Mouse (Mus musculus) c-Kit-positive CD71-negative TER-119-negative erythroid progenitor cells, embryonic 14.5 days (primary cell): ENCODE results near the gene Tcstv3.
"Not testable (repeated sequence)": the region's sequence is repeated elsewhere in the genome, so short reads cannot be mapped to it uniquely, and the experiment has no call there.

ENCODE experiments used
- DNase-seq: peaks from one replicate; pipeline ENCODE4 v3.0.0-alpha.2; 2013; ENCODE audit warnings: low read depth

Gene Tcstv3

DNA sequence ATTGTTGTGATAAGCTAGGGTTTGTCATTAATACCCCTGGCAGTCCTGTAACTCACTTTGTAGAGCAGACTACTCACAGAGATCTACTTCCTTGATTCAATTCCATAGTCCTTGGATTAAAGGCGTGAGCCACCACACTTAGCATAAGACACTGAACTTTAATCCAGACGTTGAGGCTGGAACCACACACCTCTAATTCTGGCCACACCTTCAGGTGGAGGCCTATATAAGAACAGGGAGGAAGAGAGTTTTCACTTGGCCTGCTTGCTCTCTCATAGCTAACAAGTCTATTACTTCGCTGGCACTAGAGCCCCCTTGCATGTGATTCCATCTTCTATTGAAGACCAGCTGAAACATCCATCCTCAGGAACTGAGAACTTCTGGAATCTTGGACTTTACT, at the start of gene Tcstv3:
Gene Tcstv3, plus strand, starts transcription at position 301 of the 400 bp plus-strand sequence.
- not testable (repeated sequence) for DNase-seq

DNA sequence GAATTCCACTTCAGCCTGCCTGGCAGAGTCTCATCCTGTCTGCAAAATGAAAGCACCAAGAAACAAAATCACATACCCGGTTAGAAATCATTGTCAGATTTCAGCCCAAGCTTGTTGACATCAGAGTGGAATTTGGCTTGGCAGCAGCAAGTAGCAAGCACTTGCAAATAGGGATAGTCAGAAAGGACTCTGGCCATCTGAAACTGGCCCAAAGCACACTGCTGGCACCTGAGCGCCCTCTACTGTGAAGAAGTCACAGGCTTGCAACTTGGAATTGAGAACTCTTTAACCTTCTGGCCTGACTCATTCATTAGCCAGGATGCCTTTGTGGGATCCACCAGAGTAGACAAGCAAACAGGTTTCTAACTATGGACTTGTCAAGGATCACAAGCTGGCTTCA, 38.8 kb upstream of the Tcstv3 start:
- DNase-seq: not testable (repeated sequence)

DNA sequence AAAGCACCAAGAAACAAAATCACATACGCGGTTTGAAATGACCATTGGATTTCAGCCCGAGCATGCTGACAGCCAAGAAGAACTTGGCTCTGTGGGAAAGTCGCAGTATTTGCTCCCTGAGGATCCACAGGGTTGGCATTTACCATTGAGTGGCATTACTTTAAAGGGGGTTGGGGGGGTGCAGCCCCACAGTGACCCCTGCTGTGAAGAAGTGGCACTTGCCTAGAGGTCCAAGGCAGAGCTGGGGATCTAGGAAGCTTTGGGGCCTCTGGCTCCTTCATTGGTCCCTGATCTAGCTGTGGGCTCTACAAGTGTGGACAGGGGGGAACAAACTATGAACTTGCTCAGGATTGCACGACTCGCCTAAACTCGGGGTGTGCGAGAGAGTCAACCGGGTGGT, 37.9 kb upstream of the Tcstv3 start:
- no peak for DNase-seq

DNA sequence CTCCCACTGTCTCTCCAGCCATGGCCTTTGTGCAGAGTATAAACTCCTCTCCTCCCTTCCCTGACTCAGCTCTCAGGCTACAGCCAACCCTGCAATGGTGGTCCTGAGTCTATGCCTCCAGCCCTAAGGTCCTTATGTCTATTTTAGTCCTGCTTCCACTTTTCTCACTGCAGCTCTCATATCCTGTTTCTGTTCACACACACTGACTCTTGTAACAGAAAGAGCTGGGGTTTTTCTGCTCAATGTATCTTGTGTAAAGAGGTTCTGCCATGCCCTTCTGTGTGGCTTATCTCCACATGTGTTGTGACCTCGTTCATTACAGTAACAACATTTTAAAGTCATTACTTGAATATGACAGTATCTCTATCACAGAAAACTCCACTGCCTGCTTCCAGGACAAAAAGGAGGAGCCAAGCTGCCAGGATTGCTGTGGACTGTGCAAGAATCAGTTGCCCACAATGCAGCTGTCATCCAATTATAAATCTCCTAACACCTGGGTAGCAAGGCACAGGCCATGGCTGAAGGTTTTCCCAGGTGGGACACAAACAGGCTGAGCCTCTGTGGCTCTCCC, 17.3 kb upstream of the Tcstv3 start:
- no peak for DNase-seq

DNA sequence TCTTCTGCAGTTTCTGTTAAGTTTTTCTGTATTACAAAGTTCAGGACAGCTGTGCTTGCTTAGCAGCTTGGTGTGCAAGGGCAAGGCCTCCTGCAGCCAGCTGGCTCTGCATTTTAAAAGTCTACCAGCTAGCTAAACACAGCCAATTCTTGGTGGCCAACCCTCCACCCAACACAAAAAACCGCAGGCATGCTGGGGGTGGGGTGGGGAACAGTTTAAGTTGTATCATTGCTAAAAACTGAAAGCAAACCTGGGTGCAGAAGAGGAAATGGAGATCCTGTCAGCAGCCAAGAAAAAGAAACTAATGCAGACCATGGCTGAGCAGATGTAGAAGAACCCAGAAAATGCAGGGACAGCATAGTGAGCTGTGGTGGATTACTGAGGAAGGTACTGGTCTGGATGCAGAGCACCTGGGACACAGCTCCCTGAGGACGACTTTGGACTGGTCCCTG, 16.7 kb upstream of the Tcstv3 start, which contains the start of gene BC147527:
Gene BC147527, plus strand, starts transcription at position 402 of the 452 bp plus-strand sequence.
- DNase-seq: peak; percentile 23

DNA sequence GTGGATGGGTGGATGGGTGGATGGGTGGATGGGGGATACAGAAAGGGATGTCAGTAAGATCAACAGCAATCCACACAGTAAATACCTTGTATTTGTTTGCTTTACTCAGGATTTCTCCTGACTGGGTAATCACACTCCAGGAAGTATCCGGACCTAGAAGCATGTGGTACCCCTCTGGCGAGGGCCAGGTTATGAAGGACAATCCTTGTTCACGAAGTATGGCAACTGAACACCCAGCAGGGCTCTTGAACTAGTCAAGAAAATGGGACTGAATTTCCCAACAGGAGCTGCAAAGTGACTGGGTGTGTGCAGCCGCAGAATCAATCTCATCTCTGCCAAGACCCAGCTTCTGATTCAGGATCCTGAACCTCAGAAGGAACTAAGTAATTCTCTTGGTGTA, 15.8 kb upstream of the Tcstv3 start:
- DNase-seq: no peak

DNA sequence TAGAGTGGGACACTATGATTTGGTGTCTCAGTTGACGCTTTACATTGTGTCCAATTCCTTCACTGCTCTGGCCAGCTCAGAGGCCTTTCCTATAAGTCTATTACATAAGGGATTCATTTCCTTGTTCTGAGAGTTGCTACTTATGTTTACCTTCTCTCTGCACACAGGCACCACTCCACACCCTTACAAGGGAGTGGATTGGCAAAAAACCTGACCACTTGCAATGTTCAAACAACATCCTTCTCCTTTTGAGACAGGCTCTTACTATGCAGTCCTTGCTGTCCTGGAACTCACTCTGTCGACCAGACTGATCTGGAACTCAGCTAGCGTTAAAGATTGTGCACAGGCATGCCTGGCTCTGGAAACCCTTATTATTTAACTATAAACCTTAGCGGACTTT, 5.9 kb upstream of the Tcstv3 start:
- no peak for DNase-seq

DNA sequence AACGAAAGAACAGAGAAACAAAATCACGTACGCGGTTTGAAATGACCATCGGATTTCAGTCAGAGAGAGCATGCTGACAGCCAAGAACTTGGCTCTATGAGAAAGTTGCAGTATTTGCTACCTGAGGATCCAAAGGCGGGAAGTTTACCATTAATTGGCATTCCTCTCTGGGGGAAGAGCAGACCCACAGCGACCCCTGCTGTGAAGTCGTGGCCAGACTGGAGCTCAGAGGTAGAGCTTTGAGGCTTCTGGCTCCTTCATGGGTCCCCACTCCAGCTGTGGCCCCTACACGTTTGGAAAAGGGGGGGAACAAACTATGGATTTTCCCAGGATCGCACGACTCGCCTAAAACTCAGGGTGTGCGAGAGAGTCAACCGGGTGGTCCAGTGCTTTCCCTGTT, 3.1 kb upstream of the Tcstv3 start:
- DNase-seq: no peak

DNA sequence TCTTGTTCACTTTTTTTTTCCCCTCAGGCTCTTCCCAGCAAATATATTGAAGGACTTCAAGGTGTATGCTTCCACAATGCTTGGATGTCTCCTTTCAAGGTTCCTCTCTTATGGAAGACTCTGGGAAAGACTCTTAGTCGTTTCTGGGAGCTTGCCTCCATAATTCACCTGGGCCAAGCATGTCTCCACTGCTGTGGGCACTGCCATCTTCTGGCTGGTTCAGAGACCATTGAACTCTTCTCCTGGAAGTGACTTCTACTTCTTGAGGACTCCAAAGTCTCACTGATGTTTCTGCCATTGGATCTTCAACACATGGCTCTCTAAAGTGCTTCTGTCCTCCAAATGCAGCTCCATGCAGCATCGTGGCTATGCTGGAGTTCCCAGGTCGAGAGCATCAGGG, 3.5 kb downstream of the Tcstv3 start:
- no peak for DNase-seq

DNA sequence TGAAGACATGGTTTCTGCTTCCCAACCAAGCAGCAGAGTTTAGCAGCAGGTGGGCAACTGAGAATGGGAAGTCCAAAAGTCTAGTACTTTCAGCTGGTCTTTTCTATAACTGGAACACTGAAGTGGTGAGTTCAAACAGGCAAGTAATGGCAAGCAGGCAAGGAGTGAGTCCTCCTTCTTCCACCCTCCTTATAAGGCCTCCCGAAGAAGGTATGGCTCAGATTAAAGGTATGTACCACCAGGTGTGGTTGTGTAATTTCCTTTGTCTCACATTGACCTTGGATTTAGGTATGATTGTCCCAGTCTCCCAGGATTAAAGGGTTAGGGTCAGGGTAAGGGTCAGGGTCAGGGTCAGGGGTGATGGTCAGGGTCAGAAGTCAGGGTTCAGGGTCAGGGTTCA, 4.0 kb downstream of the Tcstv3 start:
- DNase-seq: no peak
